Mouse (Mus musculus): ENCODE data around the gene Ifrd2. TPM values are rescaled to one million over a fixed set of nuclear protein-coding genes. Genes with fewer than 3 reads are reported as not detected.
"Not testable (repeated sequence)": the region's sequence is repeated elsewhere in the genome, so short reads cannot be mapped to it uniquely, and the experiment has no call there.

Gene Ifrd2
- polyA plus RNA-seq, 1 experiment from 2014 or later, result 40.2 TPM

DNA sequence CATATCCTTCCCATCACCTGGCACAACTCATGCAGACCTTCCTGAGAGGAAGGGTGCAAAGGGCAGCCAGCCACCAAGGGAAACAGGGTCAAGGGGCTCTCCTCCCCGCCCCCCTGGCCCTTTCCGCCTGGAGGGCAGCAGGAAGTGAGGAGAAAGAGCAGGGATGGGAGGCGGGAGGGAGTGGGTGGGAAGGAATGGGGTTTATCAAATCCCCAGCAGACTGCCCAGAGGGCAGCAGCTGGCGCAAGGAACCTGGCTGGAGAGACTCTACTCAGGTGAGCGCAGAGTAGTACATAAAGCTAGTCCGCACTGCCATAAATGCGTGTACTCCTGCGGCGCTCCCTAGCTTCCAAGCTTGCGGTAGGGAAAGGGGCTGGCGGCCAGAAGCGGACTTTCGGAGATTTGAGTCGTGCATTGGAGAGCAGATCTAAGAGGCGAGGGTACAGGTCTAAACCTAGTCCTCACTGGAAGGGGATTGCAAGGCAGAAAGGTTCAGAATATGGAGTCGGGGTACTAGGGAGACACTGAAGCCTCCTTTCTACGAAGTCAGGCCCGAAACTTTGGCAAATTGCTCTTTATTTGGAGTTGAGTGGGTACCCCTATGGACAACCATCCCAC, 19.6 kb upstream of the Ifrd2 start, which contains the start of gene Hyal2:
TSS of gene Hyal2 (plus strand) at position 244 of the 618 bp plus-strand sequence.
- peak within 1 kb of the TSS; percentile 81 for H3K4me3 ChIP-seq (replicated peaks)
- H3K4me2 ChIP-seq, result peak within 1 kb of the TSS; percentile 96
- H3K36me3 ChIP-seq, result peaks cover 49% of the 10 kb centered on the region
- peak within 1 kb of the TSS; percentile 88 for H3K9ac ChIP-seq (replicated peaks)
- H3K4me1 ChIP-seq (replicated peaks), result peaks cover 49% of the 10 kb centered on the region
- 7% methylated on average over 18 of the region's 18 CpGs for WGBS
- ATAC-seq (ENCODE audit: insufficient number of reproducible peaks, insufficient read depth, low FRiP score, low TSS enrichment, low read depth), result no peak
- no peaks in the 10 kb centered on the region for H3K27me3 ChIP-seq
- peak within 1 kb of the TSS; percentile 90 for H3K27ac ChIP-seq
- no peaks in the 10 kb centered on the region for H3K9me3 ChIP-seq

DNA sequence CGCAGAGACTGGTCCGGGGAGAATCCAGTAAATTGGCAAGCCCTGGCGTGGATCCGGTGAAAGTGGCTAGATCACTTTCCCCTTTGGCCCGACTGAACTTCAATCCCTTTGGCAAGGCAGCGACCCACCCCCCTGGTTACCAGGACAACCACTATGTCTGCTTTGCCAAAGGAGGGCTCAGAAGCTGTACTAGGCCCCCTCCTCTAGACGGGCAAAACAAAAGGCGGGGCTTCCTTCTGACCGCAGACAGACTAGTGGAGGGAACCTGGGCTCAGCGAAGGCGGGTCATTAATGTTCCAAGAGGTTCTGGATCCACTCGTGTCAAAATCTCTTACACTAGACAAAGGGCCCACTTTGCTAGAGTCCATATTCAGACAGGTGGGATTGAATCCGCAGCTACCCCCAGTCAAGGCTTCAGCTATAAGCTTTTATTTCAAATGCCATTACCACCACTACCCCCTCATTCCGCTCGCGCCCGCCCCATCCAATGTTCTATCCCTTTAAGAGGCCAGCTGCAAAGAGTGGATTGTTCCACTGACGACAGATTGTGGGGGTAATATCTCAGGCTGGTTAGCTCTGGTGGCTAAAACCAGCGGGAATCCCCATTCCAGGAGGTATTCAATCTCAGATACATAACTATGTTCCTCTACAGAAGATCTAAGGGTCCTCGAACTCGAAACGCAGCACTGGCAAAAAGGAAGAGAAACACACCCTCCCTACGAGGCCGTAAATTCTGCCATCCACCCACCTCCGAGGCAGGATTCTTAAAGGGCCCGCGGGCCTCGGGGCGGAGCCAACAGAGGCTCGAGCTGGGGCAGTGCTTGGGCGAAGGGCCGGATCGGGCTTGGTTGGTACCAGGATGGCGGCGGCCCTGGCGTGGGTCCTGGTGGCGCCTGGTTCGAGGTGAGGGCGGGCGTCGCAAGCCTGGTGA, 18.8 kb upstream of the Ifrd2 start:
- H3K4me2 ChIP-seq, result peak overlapping the region; percentile 96
- peak overlapping the region; percentile 90 for H3K27ac ChIP-seq
- H3K9me3 ChIP-seq, result no peaks in the 10 kb centered on the region
- peak; percentile 77 for ATAC-seq (ENCODE audit: insufficient number of reproducible peaks, insufficient read depth, low FRiP score, low TSS enrichment, low read depth)
- peaks cover 57% of the 10 kb centered on the region for H3K36me3 ChIP-seq
- H3K4me3 ChIP-seq (replicated peaks), result peak overlapping the region; percentile 81
- H3K27me3 ChIP-seq, result no peaks in the 10 kb centered on the region
- H3K9ac ChIP-seq (replicated peaks), result peak overlapping the region; percentile 88
- WGBS, result under 1% methylated on average over 41 of the region's 41 CpGs
- H3K4me1 ChIP-seq (replicated peaks), result peaks cover 47% of the 10 kb centered on the region

DNA sequence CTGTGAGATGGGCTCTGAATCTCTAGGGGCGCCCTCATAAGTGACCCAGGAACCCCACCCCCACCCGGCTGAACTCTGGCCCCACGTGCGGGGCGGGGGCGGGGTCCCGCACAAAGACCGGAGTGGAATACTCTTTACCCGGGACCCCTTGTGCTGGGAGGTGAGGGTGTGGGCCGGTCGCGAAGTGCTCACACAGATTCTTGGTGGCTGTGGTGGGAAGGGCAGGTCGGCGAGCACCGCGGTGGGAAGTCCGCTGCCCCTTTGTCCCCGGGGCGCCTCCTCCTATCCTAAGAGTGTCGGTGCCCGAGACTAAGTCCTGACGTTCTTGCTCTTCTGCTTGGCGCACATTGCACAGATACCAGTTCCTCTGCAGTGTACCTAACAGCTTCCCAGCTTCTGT, 18.2 kb upstream of the Ifrd2 start:
- peak overlapping the region; percentile 96 for H3K4me2 ChIP-seq
- peak; percentile 33 for ATAC-seq (ENCODE audit: insufficient number of reproducible peaks, insufficient read depth, low FRiP score, low TSS enrichment, low read depth)
- peaks cover 40% of the 10 kb centered on the region for H3K4me1 ChIP-seq (replicated peaks)
- H3K27me3 ChIP-seq, result no peaks in the 10 kb centered on the region
- WGBS, result 0% methylated on average over 23 of the region's 23 CpGs
- H3K9ac ChIP-seq (replicated peaks), result peak overlapping the region; percentile 88
- no peaks in the 10 kb centered on the region for H3K9me3 ChIP-seq
- H3K36me3 ChIP-seq, result peaks cover 61% of the 10 kb centered on the region
- peak overlapping the region; percentile 81 for H3K4me3 ChIP-seq (replicated peaks)
- H3K27ac ChIP-seq, result peak overlapping the region; percentile 90

DNA sequence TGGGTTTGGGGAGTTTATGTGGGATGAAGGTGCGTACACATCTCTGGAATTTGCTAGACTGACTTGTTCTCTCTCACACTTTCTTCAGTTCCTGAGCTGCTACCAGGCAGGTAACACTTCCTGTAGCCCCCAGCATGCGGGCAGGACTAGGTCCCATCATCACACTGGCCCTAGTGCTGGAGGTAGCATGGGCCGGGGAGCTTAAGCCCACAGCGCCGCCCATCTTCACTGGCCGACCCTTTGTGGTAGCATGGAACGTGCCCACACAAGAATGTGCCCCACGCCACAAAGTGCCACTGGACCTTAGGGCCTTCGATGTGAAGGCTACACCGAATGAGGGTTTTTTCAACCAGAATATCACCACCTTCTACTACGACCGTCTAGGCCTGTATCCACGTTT, 17.4 kb upstream of the Ifrd2 start:
- no peaks in the 10 kb centered on the region for H3K9me3 ChIP-seq
- ATAC-seq (ENCODE audit: insufficient number of reproducible peaks, insufficient read depth, low FRiP score, low TSS enrichment, low read depth), result no peak
- 48% methylated on average over 13 of the region's 13 CpGs for WGBS
- H3K9ac ChIP-seq (replicated peaks), result peak overlapping the region; percentile 88
- peak overlapping the region; percentile 96 for H3K4me2 ChIP-seq
- H3K4me3 ChIP-seq (replicated peaks), result peak overlapping the region; percentile 81
- H3K4me1 ChIP-seq (replicated peaks), result peaks cover 40% of the 10 kb centered on the region
- no peaks in the 10 kb centered on the region for H3K27me3 ChIP-seq
- peaks cover 61% of the 10 kb centered on the region for H3K36me3 ChIP-seq
- H3K27ac ChIP-seq, result peak overlapping the region; percentile 90

DNA sequence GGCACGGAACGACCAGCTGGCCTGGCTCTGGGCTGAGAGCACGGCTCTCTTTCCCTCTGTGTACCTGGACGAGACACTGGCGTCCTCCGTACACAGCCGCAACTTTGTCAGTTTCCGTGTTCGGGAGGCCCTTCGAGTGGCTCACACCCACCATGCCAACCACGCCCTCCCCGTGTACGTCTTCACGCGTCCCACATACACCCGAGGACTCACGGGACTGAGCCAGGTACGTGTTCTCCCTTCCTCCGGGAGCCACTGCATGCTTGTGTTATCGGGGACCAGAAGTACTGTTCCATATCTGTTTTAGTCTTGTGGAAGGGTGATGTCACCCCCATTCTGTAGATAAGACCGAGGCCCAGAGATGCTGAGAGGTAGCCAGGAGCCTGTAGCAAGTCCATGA, 16.6 kb upstream of the Ifrd2 start:
- peak overlapping the region; percentile 96 for H3K4me2 ChIP-seq
- ATAC-seq (ENCODE audit: insufficient number of reproducible peaks, insufficient read depth, low FRiP score, low TSS enrichment, low read depth), result no peak
- peaks cover 43% of the 10 kb centered on the region for H3K4me1 ChIP-seq (replicated peaks)
- peak overlapping the region; percentile 88 for H3K9ac ChIP-seq (replicated peaks)
- peak overlapping the region; percentile 81 for H3K4me3 ChIP-seq (replicated peaks)
- 93% methylated on average over 21 of the region's 21 CpGs for WGBS
- H3K9me3 ChIP-seq, result no peaks in the 10 kb centered on the region
- H3K36me3 ChIP-seq, result peaks cover 55% of the 10 kb centered on the region
- H3K27ac ChIP-seq, result 0 out of 2 replicates have a peak overlapping the region, but pooled peaks have one; percentile 4
- no peaks in the 10 kb centered on the region for H3K27me3 ChIP-seq

DNA sequence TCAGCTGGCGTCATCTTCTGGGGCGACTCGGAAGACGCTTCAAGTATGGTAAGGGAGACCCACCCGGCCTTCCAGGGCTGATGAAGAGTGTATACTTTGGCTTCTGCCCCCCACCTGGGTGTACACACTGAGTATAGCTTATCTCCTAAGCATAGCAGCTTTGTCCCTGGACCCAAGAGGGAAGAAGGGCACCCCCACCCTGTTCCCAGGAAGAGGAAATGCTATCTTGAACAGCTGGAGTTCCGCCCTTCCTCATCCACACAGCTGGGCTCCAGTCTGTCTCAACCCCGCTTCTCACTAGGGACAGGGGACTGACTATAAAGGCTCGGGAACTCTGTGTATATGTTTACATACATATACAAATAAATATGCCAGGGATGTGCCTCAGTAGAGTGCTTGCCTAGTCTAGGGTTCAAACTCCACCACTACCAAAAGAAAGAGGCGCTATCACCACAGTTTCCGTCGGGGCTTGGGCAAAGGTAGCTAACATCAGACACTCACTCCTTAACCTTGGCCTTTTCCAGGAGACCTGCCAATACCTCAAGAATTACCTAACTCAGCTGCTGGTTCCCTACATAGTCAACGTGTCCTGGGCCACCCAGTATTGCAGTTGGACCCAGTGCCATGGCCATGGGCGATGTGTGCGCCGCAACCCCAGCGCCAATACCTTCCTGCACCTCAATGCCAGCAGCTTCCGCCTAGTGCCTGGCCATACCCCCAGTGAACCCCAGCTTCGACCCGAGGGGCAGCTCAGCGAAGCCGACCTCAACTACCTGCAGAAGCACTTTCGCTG, 15.7 kb upstream of the Ifrd2 start:
- Histone ChIP-seq H3K36me3 (peaks cover 47% of the 10 kb centered on the region), H3K9me3 (no peaks in the 10 kb centered on the region), H3K27me3 (no peaks in the 10 kb centered on the region), H3K4me2 (peak overlapping the region; percentile 96), H3K9ac (replicated peaks) (no peak overlapping the region), H3K4me3 (replicated peaks) (0 out of 2 replicates have a peak overlapping the region, but pooled peaks have one; percentile 81), H3K27ac (no peak overlapping the region), H3K4me1 (replicated peaks) (peaks cover 46% of the 10 kb centered on the region)
- no peak for ATAC-seq (ENCODE audit: insufficient number of reproducible peaks, insufficient read depth, low FRiP score, low TSS enrichment, low read depth)
- WGBS, result 96% methylated on average over 22 of the region's 22 CpGs

DNA sequence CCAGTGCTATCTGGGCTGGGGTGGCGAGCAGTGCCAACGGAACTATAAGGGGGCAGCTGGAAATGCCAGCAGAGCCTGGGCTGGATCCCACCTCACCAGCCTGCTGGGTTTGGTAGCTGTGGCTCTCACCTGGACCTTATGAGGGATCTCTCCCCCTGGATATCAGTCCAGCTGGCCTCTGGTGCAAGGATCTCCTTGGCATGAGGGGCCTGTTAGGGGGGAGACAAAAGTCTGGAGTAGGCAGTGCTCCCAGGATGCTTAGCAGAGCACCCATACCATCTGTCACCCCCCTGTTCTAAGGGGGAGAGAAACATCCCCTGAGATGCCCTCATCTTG, 15.1 kb upstream of the Ifrd2 start:
- H3K4me3 ChIP-seq (replicated peaks), result no peak overlapping the region
- peaks cover 47% of the 10 kb centered on the region for H3K36me3 ChIP-seq
- 98% methylated on average over 2 of the region's 2 CpGs for WGBS
- no peak overlapping the region for H3K9ac ChIP-seq (replicated peaks)
- H3K27ac ChIP-seq, result no peak overlapping the region
- no peak overlapping the region for H3K4me2 ChIP-seq
- ATAC-seq (ENCODE audit: insufficient number of reproducible peaks, insufficient read depth, low FRiP score, low TSS enrichment, low read depth), result no peak
- H3K9me3 ChIP-seq, result no peaks in the 10 kb centered on the region
- no peaks in the 10 kb centered on the region for H3K27me3 ChIP-seq
- peaks cover 46% of the 10 kb centered on the region for H3K4me1 ChIP-seq (replicated peaks)

DNA sequence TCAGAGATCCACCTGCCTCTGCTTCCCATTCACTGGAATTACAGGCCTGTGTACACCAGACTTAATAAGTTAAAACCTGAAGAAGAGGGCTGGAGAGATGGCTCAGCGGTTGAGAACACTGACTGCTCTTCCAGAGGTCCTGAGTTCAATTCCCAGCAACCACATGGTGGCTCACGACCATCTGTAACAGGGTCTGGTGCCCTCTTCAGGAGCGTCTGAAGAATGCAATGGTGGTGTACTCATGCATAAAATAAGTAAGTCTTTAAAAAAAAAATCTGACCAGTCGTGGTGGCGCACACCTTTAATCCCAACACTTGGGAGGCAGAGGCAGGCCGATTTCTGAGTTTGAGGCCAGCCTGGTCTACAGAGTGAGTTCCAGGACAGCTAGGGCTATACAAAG, 13.7 kb upstream of the Ifrd2 start:
- not testable (repeated sequence) for H3K27ac ChIP-seq; H3K4me2 ChIP-seq; H3K4me3 ChIP-seq (replicated peaks); H3K27me3 ChIP-seq; H3K9ac ChIP-seq (replicated peaks); ATAC-seq (ENCODE audit: insufficient number of reproducible peaks, insufficient read depth, low FRiP score, low TSS enrichment, low read depth); H3K9me3 ChIP-seq
- WGBS, result 81% methylated on average over 6 of the region's 6 CpGs
- H3K36me3 ChIP-seq, result peaks cover 49% of the 10 kb centered on the region
- H3K4me1 ChIP-seq (replicated peaks), result peaks cover 51% of the 10 kb centered on the region

DNA sequence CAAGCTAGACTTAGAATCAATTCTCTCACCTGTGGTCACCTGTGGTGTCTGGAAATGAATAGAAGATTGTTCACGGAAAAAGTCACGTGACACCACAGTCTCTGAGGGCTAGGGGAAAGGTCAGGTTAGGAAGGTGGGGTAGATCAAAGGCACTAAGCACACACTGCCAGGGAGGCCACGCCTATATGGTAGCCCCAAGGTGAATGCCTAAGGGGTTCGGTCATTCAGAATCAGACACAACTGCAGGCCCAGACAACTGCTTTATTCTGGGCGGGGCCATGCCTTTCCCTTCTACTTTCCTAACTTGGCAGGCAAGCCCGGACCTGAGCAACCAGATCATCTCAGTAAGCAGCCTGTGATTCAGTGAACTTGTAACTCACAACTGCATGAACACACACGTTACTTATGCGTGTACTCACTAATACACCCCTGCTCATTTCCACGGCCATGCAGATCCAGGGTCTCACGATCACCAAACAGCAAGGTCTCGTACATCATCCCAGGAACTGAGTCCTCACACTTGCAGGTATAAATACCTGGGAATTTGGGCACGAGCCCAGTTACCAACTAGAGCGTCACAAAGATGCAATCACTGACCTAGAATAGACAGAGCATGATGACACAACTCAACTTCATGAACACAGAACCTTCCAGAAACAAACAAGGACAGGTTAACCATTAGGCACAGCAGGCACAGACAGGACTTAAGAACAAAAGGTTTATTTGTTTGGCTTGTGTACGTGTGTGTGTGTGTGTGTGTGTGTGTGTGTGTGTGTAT, 11.7 kb upstream of the Ifrd2 start:
- Histone ChIP-seq H3K27ac (peak overlapping the region; percentile 83), H3K4me3 (replicated peaks) (no peak overlapping the region), H3K27me3 (no peaks in the 10 kb centered on the region), H3K36me3 (peaks cover 44% of the 10 kb centered on the region), H3K9me3 (no peaks in the 10 kb centered on the region), H3K9ac (replicated peaks) (no peak overlapping the region), H3K4me2 (no peak overlapping the region), H3K4me1 (replicated peaks) (peaks cover 54% of the 10 kb centered on the region)
- WGBS, result 80% methylated on average over 14 of the region's 14 CpGs
- ATAC-seq (ENCODE audit: insufficient number of reproducible peaks, insufficient read depth, low FRiP score, low TSS enrichment, low read depth), result no peak

DNA sequence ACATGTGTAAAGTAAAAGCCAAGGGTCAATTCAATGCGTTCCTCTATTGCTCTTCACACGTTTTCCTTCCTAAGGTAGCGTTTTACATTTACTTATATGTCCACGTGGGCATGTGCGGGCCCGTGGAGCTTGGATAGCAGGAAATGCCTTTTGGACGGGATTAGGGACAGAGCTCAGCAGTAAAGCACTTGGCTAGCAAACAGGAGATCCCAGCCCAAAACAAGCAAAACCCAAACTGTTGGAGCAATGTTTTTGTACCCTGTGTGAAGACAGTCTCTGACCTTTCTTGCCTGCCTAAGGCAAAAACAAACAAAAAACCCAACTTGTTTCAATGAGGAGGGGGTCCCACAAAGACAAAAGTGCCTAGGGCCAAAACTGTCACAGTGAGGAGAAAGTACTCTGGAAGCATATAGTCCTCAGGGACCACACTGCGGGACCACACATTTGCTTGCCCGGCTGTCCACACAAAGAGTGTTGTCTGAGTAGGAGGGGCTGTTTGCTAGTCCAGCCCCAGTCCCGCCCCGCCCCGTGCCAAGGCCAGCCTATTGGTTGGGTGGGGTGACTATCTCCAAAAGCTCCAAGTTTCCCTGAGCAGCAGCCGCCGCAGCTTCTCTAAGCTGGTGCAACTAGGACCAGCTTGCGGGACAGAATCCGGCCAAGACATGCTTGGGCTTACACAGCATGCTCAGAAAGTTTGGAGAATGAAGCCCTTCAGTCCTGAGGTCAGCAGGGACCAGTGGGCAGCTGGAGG, 10.9 kb upstream of the Ifrd2 start, which contains the start of gene Hyal1:
TSS of gene Hyal1 (plus strand) at position 571 of the 751 bp plus-strand sequence.
- ATAC-seq (ENCODE audit: insufficient number of reproducible peaks, insufficient read depth, low FRiP score, low TSS enrichment, low read depth), result peak; percentile 59
- Histone ChIP-seq H3K36me3 (peaks cover 36% of the 10 kb centered on the region), H3K9ac (replicated peaks) (peak within 1 kb of the TSS; percentile 57), H3K4me1 (replicated peaks) (peaks cover 53% of the 10 kb centered on the region), H3K9me3 (no peaks in the 10 kb centered on the region), H3K27me3 (no peaks in the 10 kb centered on the region), H3K4me2 (peak within 1 kb of the TSS; percentile 56), H3K4me3 (replicated peaks) (peak within 1 kb of the TSS; percentile 38), H3K27ac (peak within 1 kb of the TSS; percentile 83)
- 23% methylated on average over 16 of the region's 16 CpGs for WGBS

Data from limb, embryonic 12.5 days (tissue).